In genomic region chr13:53247175-53247574, GRCm38 (mm10) we compare ENCODE assay signal across 28 mouse cellular contexts. TPM values are rescaled to one million over a fixed set of nuclear protein-coding genes. Genes with fewer than 3 reads are reported as not detected.
A peak's percentile ranks its signal among the peaks of the same experiment; 100 is the strongest.
DNase-seq lines count a peak whose midpoint lies in the region; ATAC-seq and TF ChIP-seq lines count a peak whose summit lies in the region.
"Had no signal": no experiment of that assay in that cellular context is flagged by ENCODE, and none has a peak within 500 bp of the region (broad histone marks: within the 10 kb centered on the region; RNA-seq: fewer than 3 reads in every experiment).

No protein-coding gene starts in this region.

- H3K4me3 ChIP-seq in heart, embryonic 14.5 days (ENCODE audit: control insufficient read depth in 1 of 2, insufficient read depth in 1 of 2, low read depth in 1 of 2, low read length in 2 of 2): no peak overlapping the region
- H3K4me3 ChIP-seq in heart, adult 2 months: no peak overlapping the region
- H3K4me3 ChIP-seq in lung, embryonic 16.5 days (ENCODE audit: low read length): no peak overlapping the region
- H3K4me3 ChIP-seq in intestine, postnatal 0 days (ENCODE audit: low read depth, low read length): no peak overlapping the region
- H3K4me3 ChIP-seq: embryonic facial prominence, embryonic 13.5 days; erythroblast, embryonic 14.5 days; forebrain, embryonic 13.5 days; gastrocnemius, adult 2 months; hindbrain, embryonic 12.5 days; limb, embryonic 12.5 days; liver, embryonic 13.5 days had no signal

- H3K4me2 ChIP-seq in heart, embryonic 14.5 days (ENCODE audit: low read length): no peak overlapping the region
- H3K4me2 ChIP-seq in lung, embryonic 16.5 days (ENCODE audit: low read depth, low read length): peak overlapping the region; percentile 7; the same call in 1 of the 2 replicates
- peak overlapping the region; percentile 30; the same call in 1 of the 2 replicates for H3K4me2 ChIP-seq in intestine, postnatal 0 days (replicated peaks; ENCODE audit: low read depth)
- H3K4me2 ChIP-seq: embryonic facial prominence, embryonic 13.5 days; forebrain, embryonic 13.5 days; hindbrain, embryonic 12.5 days; limb, embryonic 12.5 days; liver, embryonic 13.5 days; midbrain, embryonic 11.5 days had no signal

- no peak for DNase-seq in heart, adult 2 months
- no peak for DNase-seq in lung, postnatal 10 days
- no peak for DNase-seq in yolk sac, embryonic 10.5 days (ENCODE audit: low spot score)
- no peak for DNase-seq in thymus, postnatal 10 days (ENCODE audit: low spot score in 2 of 2)
- DNase-seq: adrenal gland, postnatal 10 days; cerebellum, adult 18-20 months; cerebellum, postnatal 14 days; gastrocnemius, adult 2 months; kidney, adult 9 months; kidney, postnatal 36 days; layer of hippocampus, postnatal 36 days; liver, embryonic 13.5 days; lung, adult 2 months; thymus, postnatal 36 days had no signal

- no peak for TF ChIP-seq EP300 in heart, adult 2 months (IDR thresholded peaks at IDR 0.05; ENCODE audit: insufficient read depth, low read depth, low read length)

- H3K9ac ChIP-seq in heart, embryonic 14.5 days (ENCODE audit: low read length): no peak overlapping the region
- no peak overlapping the region for H3K9ac ChIP-seq in heart, adult 2 months (ENCODE audit: low read depth, low read length)
- no peak overlapping the region for H3K9ac ChIP-seq in lung, embryonic 16.5 days (ENCODE audit: low read length)
- no peak overlapping the region for H3K9ac ChIP-seq in intestine, postnatal 0 days (ENCODE audit: low read depth, low read length)
- H3K9ac ChIP-seq: embryonic facial prominence, embryonic 13.5 days; forebrain, embryonic 13.5 days; hindbrain, embryonic 12.5 days; limb, embryonic 12.5 days; liver, embryonic 13.5 days had no signal

- TF ChIP-seq CTCF in heart, adult 2 months (IDR thresholded peaks at IDR 0.05): no peak
- peak; percentile 50 for TF ChIP-seq CTCF in intestine, postnatal 0 days (IDR thresholded peaks at IDR 0.05; ENCODE audit: low read depth)

- H3K27ac ChIP-seq in heart, embryonic 14.5 days (replicated peaks in 1 of 2; ENCODE audit: control insufficient read depth in 1 of 2, insufficient read depth in 1 of 2, low read depth in 2 of 2, low read length in 2 of 2): peak overlapping the region; percentile 24 to 35; a peak in 1 of 4 replicates
- H3K27ac ChIP-seq in heart, adult 2 months: no peak overlapping the region
- H3K27ac ChIP-seq in lung, embryonic 16.5 days (ENCODE audit: low read length): peak overlapping the region; percentile 50
- peak overlapping the region; percentile 87 for H3K27ac ChIP-seq in intestine, postnatal 0 days (ENCODE audit: low read depth, low read length)
- H3K27ac ChIP-seq: embryonic facial prominence, embryonic 13.5 days; forebrain, embryonic 13.5 days; gastrocnemius, adult 2 months; hindbrain, embryonic 12.5 days; liver, embryonic 13.5 days had no signal

- no peak for TF ChIP-seq POLR2A in heart, adult 2 months (IDR thresholded peaks at IDR 0.05; ENCODE audit: insufficient read depth, low read depth, low read length)

- peaks cover 38 to 52% of the 10 kb centered on the region in 2 experiments for H3K4me1 ChIP-seq in heart, embryonic 14.5 days (ENCODE audit: control insufficient read depth in 2 of 2, insufficient read depth in 2 of 2, low read length in 2 of 2)
- no peaks in the 10 kb centered on the region for H3K4me1 ChIP-seq in heart, adult 2 months (ENCODE audit: control insufficient read depth, insufficient read depth, low read length)
- H3K4me1 ChIP-seq in lung, embryonic 16.5 days (replicated peaks; ENCODE audit: control insufficient read depth, insufficient read depth, low read length): peaks cover 46% of the 10 kb centered on the region
- H3K4me1 ChIP-seq in intestine, postnatal 0 days (replicated peaks; ENCODE audit: control insufficient read depth, insufficient read depth, low read length): 0 out of 2 replicates have a peak, but pooled peaks cover 22% of the 10 kb centered on the region
- H3K4me1 ChIP-seq: liver, embryonic 13.5 days had no signal

- no peaks in the 10 kb centered on the region for H3K36me3 ChIP-seq in heart, embryonic 14.5 days (ENCODE audit: control insufficient read depth, insufficient read depth, low read length)
- no peaks in the 10 kb centered on the region for H3K36me3 ChIP-seq in heart, adult 2 months (ENCODE audit: control insufficient read depth, insufficient read depth, low read length)
- H3K36me3 ChIP-seq in lung, embryonic 16.5 days (ENCODE audit: control insufficient read depth, insufficient read depth, low read length): peaks cover 5% of the 10 kb centered on the region
- no peaks in the 10 kb centered on the region for H3K36me3 ChIP-seq in intestine, postnatal 0 days (ENCODE audit: control insufficient read depth, insufficient read depth)
- H3K36me3 ChIP-seq: hindbrain, embryonic 12.5 days; liver, embryonic 13.5 days had no signal

- intact Hi-C loops in heart, adult 2 months (cut with DNase I): no loop called here

- H3K79me2 ChIP-seq in heart, adult 2 months (replicated peaks; ENCODE audit: control insufficient read depth, insufficient read depth, low read length): no peaks in the 10 kb centered on the region

- no peaks in the 10 kb centered on the region for H3K27me3 ChIP-seq in heart, embryonic 14.5 days (ENCODE audit: control insufficient read depth, insufficient read depth, low read length)
- H3K27me3 ChIP-seq in heart, adult 2 months (ENCODE audit: control insufficient read depth, insufficient read depth, low read length): no peaks in the 10 kb centered on the region
- no peaks in the 10 kb centered on the region for H3K27me3 ChIP-seq in lung, embryonic 16.5 days (ENCODE audit: control insufficient read depth, insufficient read depth, low read depth, low read length)
- H3K27me3 ChIP-seq in intestine, postnatal 0 days (replicated peaks; ENCODE audit: control insufficient read depth, insufficient read depth, low read length): no peaks in the 10 kb centered on the region
- H3K27me3 ChIP-seq: embryonic facial prominence, embryonic 13.5 days; forebrain, embryonic 13.5 days; hindbrain, embryonic 12.5 days; limb, embryonic 12.5 days; liver, embryonic 13.5 days had no signal

- peaks cover 5% of the 10 kb centered on the region; the same call in 1 of the 2 replicates for H3K9me3 ChIP-seq in heart, embryonic 14.5 days (ENCODE audit: control insufficient read depth, low read length)
- no peaks in the 10 kb centered on the region for H3K9me3 ChIP-seq in lung, embryonic 16.5 days (ENCODE audit: control insufficient read depth, low read length)
- no peaks in the 10 kb centered on the region for H3K9me3 ChIP-seq in intestine, postnatal 0 days (ENCODE audit: control insufficient read depth)
- H3K9me3 ChIP-seq: forebrain, embryonic 13.5 days; hindbrain, embryonic 12.5 days; liver, embryonic 13.5 days had no signal

- 40% methylated on average over 6 of the region's 6 CpGs for WGBS in heart, embryonic 14.5 days
- WGBS in heart, adult 2 months: 88% methylated on average over 6 of the region's 6 CpGs
- WGBS in lung, embryonic 16.5 days: 50% methylated on average over 6 of the region's 6 CpGs
- WGBS in intestine, postnatal 0 days: 32% methylated on average over 6 of the region's 6 CpGs

- no peak for ATAC-seq in heart, embryonic 14.5 days (ENCODE audit: insufficient number of reproducible peaks, insufficient read depth, low FRiP score, low read depth)
- peak; percentile 24; the same call in 1 of the 2 replicates for ATAC-seq in lung, embryonic 16.5 days (ENCODE audit: low read depth)
- ATAC-seq in intestine, postnatal 0 days: peak; percentile 55
- ATAC-seq: activated CD4-positive, CD25-positive, alpha-beta regulatory T cell, adult 4 months; forebrain, embryonic 13.5 days had no signal

RNA-seq across cellular contexts. Expression of gene Ror2, which starts 38.7 kb away (rescaled TPM):
- 11.5 and 13.2 TPM in 2 replicates for polyA plus RNA-seq in heart, embryonic 14.5 days (2014; fragmentation: Nextera tagmentation; extraction: Ambion mirVana)
- 1 to 10 TPM; 1.1 to 1.9 TPM for total RNA-seq in heart, adult 2 months (2021)
- 1.5 and 1.6 TPM in 2 replicates for polyA plus RNA-seq in heart, adult 2 months (2012; rRNA removed)
- polyA plus RNA-seq in lung, embryonic 16.5 days (2015; fragmentation: Nextera tagmentation; extraction: Ambion mirVana): 13.4 and 14.7 TPM in 2 replicates
- 8.3 and 9.8 TPM in 2 replicates for polyA plus RNA-seq in intestine, postnatal 0 days (2015; fragmentation: Nextera tagmentation; extraction: Ambion mirVana)
- total RNA-seq: megakaryocyte progenitor cell, adult 5-6 weeks; MEL; monocyte, adult 5-6 weeks; neutrophil, adult 5-6 weeks had no signal
- polyA plus RNA-seq: activated CD4-positive, CD25-positive, alpha-beta regulatory T cell, adult 4 months; erythroblast, embryonic 14.5 days had no signal
